Mouse (Mus musculus) megakaryocyte-erythroid progenitor cell, adult 5-6 weeks (primary cell): ENCODE measurements around the gene Esyt3. TPM values are rescaled to one million over a fixed set of nuclear protein-coding genes. Genes with fewer than 3 reads are reported as not detected.

Source experiments
- total RNA-seq, 2 experiments: library from RNA; stranded (forward) in 1 of 2; stranded (reverse) in 1 of 2; fragments of 200-1000, 215-1000 nt in 1 of 2; fragments of >200 nt in 1 of 2; fragmentation: Nextera tagmentation in 1 of 2; gene quantifications; 2 replicates each; pipeline ENCODE4 v1.2.3; 2014 to 2017

Esyt3 gene
- total RNA-seq, 2 experiments from 2014 or later, result not detected

Other genes with a start within 250 kb of the Esyt3 start
- gene Pik3cb, start 217.9 kb downstream of the Esyt3 start, total RNA-seq (2014; fragmentation: Nextera tagmentation), result 9.5 and 14.1 TPM in 2 replicates
- 2.9 and 5.5 TPM in 2 replicates for gene Pik3cb, start 217.9 kb downstream of the Esyt3 start, total RNA-seq (2017)
- not detected in 2 replicates for gene Faiml, start 121.3 kb downstream of the Esyt3 start, total RNA-seq (2014; fragmentation: Nextera tagmentation)
- not detected in 2 replicates for gene Faiml, start 121.3 kb downstream of the Esyt3 start, total RNA-seq (2017)
- 42.2 and 54.3 TPM in 2 replicates for gene Cep70, start 115.2 kb downstream of the Esyt3 start, total RNA-seq (2014; fragmentation: Nextera tagmentation)
- 71.1 and 89.7 TPM in 2 replicates for gene Cep70, start 115.2 kb downstream of the Esyt3 start, total RNA-seq (2017)
- not detected in 2 replicates for gene Mras, start 78.8 kb upstream of the Esyt3 start, total RNA-seq (2014; fragmentation: Nextera tagmentation)
- gene Mras, start 78.8 kb upstream of the Esyt3 start, total RNA-seq (2017), result not detected in 2 replicates
- 0.48 TPM in 1 of 2 replicates, not detected in the other for gene Nme9, start 92.9 kb upstream of the Esyt3 start, total RNA-seq (2014; fragmentation: Nextera tagmentation)
- gene Nme9, start 92.9 kb upstream of the Esyt3 start, total RNA-seq (2017), result not detected in 2 replicates
- 25.3 and 33.9 TPM in 2 replicates for gene Armc8, start 210.3 kb upstream of the Esyt3 start, total RNA-seq (2014; fragmentation: Nextera tagmentation)
- 24.7 and 33.1 TPM in 2 replicates for gene Armc8, start 210.3 kb upstream of the Esyt3 start, total RNA-seq (2017)
- 21.9 and 34.7 TPM in 2 replicates for gene Dbr1, start 217.2 kb upstream of the Esyt3 start, total RNA-seq (2014; fragmentation: Nextera tagmentation)
- 53.6 and 67.5 TPM in 2 replicates for gene Dbr1, start 217.2 kb upstream of the Esyt3 start, total RNA-seq (2017)